Comparison of ENCODE assay signal across 27 mouse cellular contexts in the genomic region with DNA sequence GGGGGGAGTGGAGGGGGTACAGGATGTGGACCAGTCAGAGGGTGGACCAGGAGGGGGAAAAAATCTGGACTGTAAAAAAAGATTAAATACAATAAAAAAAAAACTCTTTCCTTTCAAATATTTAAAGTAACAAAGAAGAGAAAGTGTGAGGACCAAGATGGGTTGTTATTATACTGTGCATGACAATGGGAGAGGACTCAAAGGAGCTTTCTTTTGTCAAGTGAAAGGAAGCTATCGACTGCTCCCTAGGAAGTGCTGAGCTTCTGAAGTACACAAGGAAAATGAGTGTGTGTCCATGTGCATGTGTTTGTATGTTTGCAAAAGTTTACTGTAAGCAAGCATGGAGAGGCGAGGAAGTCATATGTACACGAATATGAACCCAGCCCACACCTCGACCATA. TPM values are rescaled to one million over a fixed set of nuclear protein-coding genes. Genes with fewer than 3 reads are reported as not detected.
A peak's percentile ranks its signal among the peaks of the same experiment; 100 is the strongest.
DNase-seq lines count a peak whose midpoint lies in the region; ATAC-seq and TF ChIP-seq lines count a peak whose summit lies in the region.
"Had no signal": no experiment of that assay in that cellular context is flagged by ENCODE, and none has a peak within 500 bp of the region (broad histone marks: within the 10 kb centered on the region; RNA-seq: fewer than 3 reads in every experiment).

No protein-coding gene starts in this region.

- no peak overlapping the region for H3K4me2 ChIP-seq in midbrain, postnatal 0 days (ENCODE audit: low read depth, low read length, poor library complexity, severe bottlenecking)
- H3K4me2 ChIP-seq in liver, embryonic 13.5 days = no peak overlapping the region
- H3K4me2 ChIP-seq in liver, postnatal 0 days (ENCODE audit: low read depth, low read length) = no peak overlapping the region
- H3K4me2 ChIP-seq: embryonic facial prominence, embryonic 13.5 days; embryonic facial prominence, embryonic 15.5 days; forebrain, embryonic 12.5 days had no signal

- no peak for TF ChIP-seq POLR2A in kidney, adult 2 months (IDR thresholded peaks at IDR 0.05; ENCODE audit: low read depth, low read length)

- H3K4me1 ChIP-seq in midbrain, embryonic 10.5 days = peaks cover 19% of the 10 kb centered on the region
- H3K4me1 ChIP-seq in midbrain, postnatal 0 days (ENCODE audit: insufficient read depth, low read length) = no peaks in the 10 kb centered on the region
- H3K4me1 ChIP-seq in liver, embryonic 13.5 days (replicated peaks) = peaks cover 44% of the 10 kb centered on the region
- H3K4me1 ChIP-seq in liver, postnatal 0 days (ENCODE audit: insufficient read depth) = peaks cover 9% of the 10 kb centered on the region; the same call in 1 of the 2 replicates
- peaks cover 7% of the 10 kb centered on the region; the same call in 1 of the 2 replicates for H3K4me1 ChIP-seq in kidney, adult 2 months (ENCODE audit: control insufficient read depth, insufficient read depth, low read length)
- H3K4me1 ChIP-seq: embryonic facial prominence, embryonic 13.5 days; embryonic facial prominence, embryonic 15.5 days had no signal

- intact Hi-C loops in left cerebral cortex, postnatal 10 days (cut with DNase I) = no loop called here

- no peak for DNase-seq in midbrain, embryonic 10.5 days (ENCODE audit: low spot score)
- no peak for DNase-seq in midbrain, postnatal 0 days (ENCODE audit: low spot score)
- DNase-seq in R1 (ENCODE audit: low read depth, low spot score) = peak; percentile 46
- no peak for DNase-seq in liver, embryonic 13.5 days
- DNase-seq in liver, postnatal 0 days = no peak
- no peak for DNase-seq in natural killer cell, adult 2 months (ENCODE audit: low spot score in 2 of 2)
- DNase-seq in left cerebral cortex, postnatal 10 days (ENCODE audit: extremely low spot score in 1 of 2, low spot score in 2 of 2) = no peak
- DNase-seq in kidney, adult 2 months = no peak
- DNase-seq: adrenal gland, adult 2 months; adrenal gland, postnatal 10 days; adrenal gland, postnatal 25 days; cerebellum, adult 11 months; cerebellum, adult 18-20 months; cerebellum, adult 8-10 months; cerebellum, adult 9-11 months; cerebellum, postnatal 14 days; cerebellum, postnatal 36 days; embryo, embryonic 11 days had no signal

- 0 out of 2 replicates have a peak overlapping the region, but pooled peaks have one; percentile 4 for H3K27ac ChIP-seq in midbrain, embryonic 10.5 days (replicated peaks)
- no peak overlapping the region for H3K27ac ChIP-seq in midbrain, postnatal 0 days (ENCODE audit: low read depth, low read length)
- H3K27ac ChIP-seq in liver, embryonic 13.5 days = peak overlapping the region; percentile 59; the same call in 1 of the 2 replicates
- peak overlapping the region; percentile 87 for H3K27ac ChIP-seq in liver, postnatal 0 days (ENCODE audit: low read depth)
- no peak overlapping the region for H3K27ac ChIP-seq in kidney, adult 2 months (ENCODE audit: insufficient read depth, low read depth, low read length)
- H3K27ac ChIP-seq: embryonic facial prominence, embryonic 13.5 days; embryonic facial prominence, embryonic 15.5 days; forebrain, embryonic 10.5 days; forebrain, embryonic 12.5 days had no signal

- WGBS in midbrain, embryonic 10.5 days = 83% methylated on average over 4 of the region's 4 CpGs
- 73% methylated on average over 4 of the region's 4 CpGs for WGBS in midbrain, postnatal 0 days
- 64% methylated on average over 4 of the region's 4 CpGs for WGBS in liver, embryonic 13.5 days (ENCODE audit: insufficient replicate concordance)
- WGBS in liver, postnatal 0 days (ENCODE audit: insufficient replicate concordance) = 74% methylated on average over 4 of the region's 4 CpGs
- WGBS in kidney, adult 2 months = 86% methylated on average over 4 of the region's 4 CpGs

- no peak for TF ChIP-seq CTCF in midbrain, postnatal 0 days (IDR thresholded peaks at IDR 0.05)
- no peak for TF ChIP-seq CTCF in liver, postnatal 0 days (IDR thresholded peaks at IDR 0.05; ENCODE audit: low read depth)
- no peak for TF ChIP-seq CTCF in kidney, adult 2 months (conservative IDR thresholded peaks at IDR 0.05; ENCODE audit: insufficient read depth, insufficient read length, low read depth, low read length)

- TF ChIP-seq EP300 in liver, postnatal 0 days (IDR thresholded peaks at IDR 0.05; ENCODE audit: low read depth) = no peak

- H3K9ac ChIP-seq in midbrain, postnatal 0 days (replicated peaks; ENCODE audit: low read length, poor library complexity, severe bottlenecking) = no peak overlapping the region
- no peak overlapping the region for H3K9ac ChIP-seq in liver, embryonic 13.5 days
- H3K9ac ChIP-seq in liver, postnatal 0 days (replicated peaks) = no peak overlapping the region
- H3K9ac ChIP-seq: embryonic facial prominence, embryonic 13.5 days; embryonic facial prominence, embryonic 15.5 days; forebrain, embryonic 12.5 days had no signal

- H3K36me3 ChIP-seq in midbrain, embryonic 10.5 days = no peaks in the 10 kb centered on the region
- no peaks in the 10 kb centered on the region for H3K36me3 ChIP-seq in midbrain, postnatal 0 days (ENCODE audit: insufficient read depth, low read length)
- H3K36me3 ChIP-seq in liver, embryonic 13.5 days = no peaks in the 10 kb centered on the region
- H3K36me3 ChIP-seq in liver, postnatal 0 days (replicated peaks; ENCODE audit: insufficient read depth, low read length) = no peaks in the 10 kb centered on the region
- no peaks in the 10 kb centered on the region for H3K36me3 ChIP-seq in kidney, adult 2 months (ENCODE audit: control insufficient read depth, insufficient read depth, low read length)
- H3K36me3 ChIP-seq: embryonic facial prominence, embryonic 13.5 days; embryonic facial prominence, embryonic 15.5 days; forebrain, embryonic 10.5 days; forebrain, embryonic 12.5 days; G1E had no signal

- H3K9me3 ChIP-seq in midbrain, embryonic 10.5 days (replicated peaks) = no peaks in the 10 kb centered on the region
- H3K9me3 ChIP-seq in midbrain, postnatal 0 days (ENCODE audit: low read length) = no peaks in the 10 kb centered on the region
- no peaks in the 10 kb centered on the region for H3K9me3 ChIP-seq in liver, embryonic 13.5 days (replicated peaks)
- H3K9me3 ChIP-seq in liver, postnatal 0 days (ENCODE audit: low read length) = no peaks in the 10 kb centered on the region
- H3K9me3 ChIP-seq: embryonic facial prominence, embryonic 13.5 days; embryonic facial prominence, embryonic 15.5 days; forebrain, embryonic 10.5 days; forebrain, embryonic 12.5 days; G1E had no signal

- ATAC-seq in midbrain, postnatal 0 days (ENCODE audit: low FRiP score) = no peak
- no peak for ATAC-seq in liver, embryonic 13.5 days (ENCODE audit: low read depth)
- ATAC-seq in liver, postnatal 0 days = no peak
- ATAC-seq: forebrain, embryonic 14.5 days; forebrain, embryonic 16.5 days; Patski had no signal

- H3K4me3 ChIP-seq in midbrain, embryonic 10.5 days = no peak overlapping the region
- H3K4me3 ChIP-seq in midbrain, postnatal 0 days (ENCODE audit: low read depth, low read length) = no peak overlapping the region
- no peak overlapping the region for H3K4me3 ChIP-seq in liver, embryonic 13.5 days (replicated peaks)
- no peak overlapping the region for H3K4me3 ChIP-seq in liver, postnatal 0 days (ENCODE audit: low read depth, low read length)
- H3K4me3 ChIP-seq in kidney, adult 2 months (ENCODE audit: insufficient read depth, low read depth, low read length) = no peak overlapping the region
- H3K4me3 ChIP-seq: embryonic facial prominence, embryonic 13.5 days; embryonic facial prominence, embryonic 15.5 days; erythroblast, embryonic 14.5 days; forebrain, embryonic 10.5 days; forebrain, embryonic 12.5 days had no signal

- no peaks in the 10 kb centered on the region for H3K27me3 ChIP-seq in midbrain, embryonic 10.5 days (ENCODE audit: low read depth, poor library complexity, severe bottlenecking)
- no peaks in the 10 kb centered on the region for H3K27me3 ChIP-seq in midbrain, postnatal 0 days (ENCODE audit: insufficient read depth, low read length)
- H3K27me3 ChIP-seq in liver, embryonic 13.5 days = no peaks in the 10 kb centered on the region
- H3K27me3 ChIP-seq in liver, postnatal 0 days (ENCODE audit: insufficient read depth, low read length) = no peaks in the 10 kb centered on the region
- H3K27me3 ChIP-seq in kidney, adult 2 months (replicated peaks; ENCODE audit: control insufficient read depth, insufficient read depth, low read length) = no peaks in the 10 kb centered on the region
- H3K27me3 ChIP-seq: embryonic facial prominence, embryonic 15.5 days; forebrain, embryonic 12.5 days; Patski had no signal

RNA-seq across cellular contexts. Expression of gene Ralgps2, which starts 40.3 kb away (rescaled TPM):
- 92.8 and 96.8 TPM in 2 replicates for polyA plus RNA-seq in midbrain, embryonic 10.5 days (2016; fragmentation: Nextera tagmentation; extraction: Ambion mirVana)
- 68.8 and 87.0 TPM in 2 replicates for total RNA-seq in midbrain, postnatal 0 days (2014; rRNA removed)
- 58.2 and 70.4 TPM in 2 replicates for polyA plus RNA-seq in midbrain, postnatal 0 days (2015; fragmentation: Nextera tagmentation; extraction: Ambion mirVana)
- polyA plus RNA-seq in liver, embryonic 13.5 days (2015; fragmentation: Nextera tagmentation; extraction: Ambion mirVana) = 21.0 TPM in 2 replicates
- polyA plus RNA-seq in liver, postnatal 0 days (2015; fragmentation: Nextera tagmentation; extraction: Ambion mirVana) = 25.6 and 26.4 TPM in 2 replicates
- 10 to 100 TPM; 55.7 to 58.3 TPM for total RNA-seq in left cerebral cortex, postnatal 10 days (2021)
- 4.5 and 5.9 TPM in 2 replicates for polyA plus RNA-seq in kidney, adult 2 months (2012; rRNA removed)

Comparison
In these comparisons a context has a peak if more than half of its experiments do, and no peak if none do; other contexts are left out.
1. H3K27ac ChIP-seq: peak in midbrain, embryonic 10.5 days (single experiment), liver, embryonic 13.5 days (single experiment) and liver, postnatal 0 days (single experiment); none in midbrain, postnatal 0 days (single experiment) and kidney, adult 2 months (single experiment).